Mouse (Mus musculus): ENCODE data around the gene Gm10190. TPM values are rescaled to one million over a fixed set of nuclear protein-coding genes. Genes with fewer than 3 reads are reported as not detected.

Gm10190 gene
- polyA plus RNA-seq, 1 experiment from 2014 or later = not detected

- ATAC-seq (ENCODE audit: insufficient read depth) = no peak
- no peaks in the 10 kb centered on the region for H3K4me1 ChIP-seq (replicated peaks)
These were observed 6.1 kb downstream of the Gm10190 start for GRCm38 (mm10) chr17:80367276-80367675.

GRCm38 (mm10) chr17:80360245-80360644 is 13.1 kb downstream of the Gm10190 start:
- no peak overlapping the region for H3K4me2 ChIP-seq
- 66% methylated on average over 8 of the region's 8 CpGs for WGBS (ENCODE audit: insufficient replicate concordance)
- H3K9me3 ChIP-seq (replicated peaks) = no peaks in the 10 kb centered on the region
- H3K9ac ChIP-seq = no peak overlapping the region
- ATAC-seq (ENCODE audit: insufficient read depth) = no peak
- no peak overlapping the region for H3K4me3 ChIP-seq (replicated peaks)
- H3K27ac ChIP-seq (replicated peaks) = no peak overlapping the region
- no peaks in the 10 kb centered on the region for H3K4me1 ChIP-seq (replicated peaks)
- H3K27me3 ChIP-seq = no peaks in the 10 kb centered on the region
- no peaks in the 10 kb centered on the region for H3K36me3 ChIP-seq (replicated peaks)

More at GRCm38 (mm10) chr17:80367276-80367675, 6.1 kb downstream of the Gm10190 start:
- Histone ChIP-seq H3K27ac (replicated peaks) (no peak overlapping the region), H3K9ac (no peak overlapping the region), H3K4me3 (replicated peaks) (no peak overlapping the region), H3K9me3 (replicated peaks) (no peaks in the 10 kb centered on the region), H3K36me3 (replicated peaks) (no peaks in the 10 kb centered on the region), H3K27me3 (peaks cover 12% of the 10 kb centered on the region; the same call in 1 of the 2 replicates), H3K4me2 (no peak overlapping the region)
- 66% methylated on average over 5 of the region's 5 CpGs for WGBS (ENCODE audit: insufficient replicate concordance)

GRCm38 (mm10) chr17:80347234-80347633 is 26.1 kb downstream of the Gm10190 start:
- Histone ChIP-seq H3K4me2 (no peak overlapping the region), H3K4me3 (replicated peaks) (no peak overlapping the region), H3K36me3 (replicated peaks) (no peaks in the 10 kb centered on the region), H3K4me1 (replicated peaks) (no peaks in the 10 kb centered on the region), H3K27me3 (no peaks in the 10 kb centered on the region), H3K9me3 (replicated peaks) (no peaks in the 10 kb centered on the region), H3K9ac (no peak overlapping the region), H3K27ac (replicated peaks) (no peak overlapping the region)
- ATAC-seq (ENCODE audit: insufficient read depth) = no peak
- WGBS (ENCODE audit: insufficient replicate concordance) = 44% methylated on average over 6 of the region's 6 CpGs

DNA sequence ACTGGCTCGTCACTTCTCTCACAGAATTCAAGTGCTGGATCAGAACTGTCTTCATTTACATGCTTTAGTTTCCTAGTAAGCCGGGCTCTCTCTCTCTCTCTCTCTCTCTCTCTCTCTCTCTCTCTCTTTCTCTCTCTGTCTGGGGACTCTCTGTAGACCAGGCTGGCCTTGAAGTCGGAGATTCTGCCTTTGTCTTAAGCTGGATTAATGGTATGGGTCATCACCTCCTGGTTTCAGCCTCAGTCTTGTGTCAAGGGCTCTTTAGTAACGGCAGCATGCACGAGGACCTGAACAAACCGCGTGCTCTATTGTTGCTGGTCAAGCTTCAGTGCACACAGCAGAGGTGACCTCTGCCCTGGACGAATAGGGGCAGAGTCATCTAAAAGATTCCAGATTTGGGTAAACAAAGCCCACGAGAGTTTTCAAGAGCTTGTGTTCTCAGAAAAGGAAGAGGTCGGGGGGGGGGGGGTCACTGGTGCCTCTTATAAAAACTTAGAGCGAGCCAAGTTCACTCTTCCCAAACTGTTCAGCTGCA is 26.7 kb downstream of the Gm10190 start:
- no peak overlapping the region for H3K4me3 ChIP-seq (replicated peaks)
- H3K27me3 ChIP-seq = no peaks in the 10 kb centered on the region
- WGBS (ENCODE audit: insufficient replicate concordance) = 55% methylated on average over 11 of the region's 11 CpGs
- H3K9me3 ChIP-seq (replicated peaks) = no peaks in the 10 kb centered on the region
- H3K4me2 ChIP-seq = no peak overlapping the region
- H3K9ac ChIP-seq = no peak overlapping the region
- H3K4me1 ChIP-seq (replicated peaks) = no peaks in the 10 kb centered on the region
- no peaks in the 10 kb centered on the region for H3K36me3 ChIP-seq (replicated peaks)
- no peak for ATAC-seq (ENCODE audit: insufficient read depth)
- no peak overlapping the region for H3K27ac ChIP-seq (replicated peaks)

GRCm38 (mm10) chr17:80345277-80345676 is 28.1 kb downstream of the Gm10190 start:
- Histone ChIP-seq H3K4me1 (replicated peaks) (no peaks in the 10 kb centered on the region), H3K9me3 (replicated peaks) (no peaks in the 10 kb centered on the region), H3K9ac (no peak overlapping the region), H3K4me2 (no peak overlapping the region), H3K27me3 (no peaks in the 10 kb centered on the region), H3K36me3 (replicated peaks) (no peaks in the 10 kb centered on the region), H3K27ac (replicated peaks) (no peak overlapping the region), H3K4me3 (replicated peaks) (no peak overlapping the region)
- ATAC-seq (ENCODE audit: insufficient read depth) = no peak
- 69% methylated on average over 4 of the region's 4 CpGs for WGBS (ENCODE audit: insufficient replicate concordance)

GRCm38 (mm10) chr17:80332386-80332785 is 41.0 kb downstream of the Gm10190 start:
- ATAC-seq (ENCODE audit: insufficient read depth) = no peak
- H3K4me3 ChIP-seq (replicated peaks) = no peak overlapping the region
- H3K4me1 ChIP-seq (replicated peaks) = no peaks in the 10 kb centered on the region
- H3K4me2 ChIP-seq = no peak overlapping the region
- no peak overlapping the region for H3K9ac ChIP-seq
- H3K27me3 ChIP-seq = no peaks in the 10 kb centered on the region
- no peaks in the 10 kb centered on the region for H3K9me3 ChIP-seq (replicated peaks)
- 60% methylated on average over 2 of the region's 2 CpGs for WGBS (ENCODE audit: insufficient replicate concordance)
- no peak overlapping the region for H3K27ac ChIP-seq (replicated peaks)
- H3K36me3 ChIP-seq (replicated peaks) = no peaks in the 10 kb centered on the region

- H3K9ac ChIP-seq = no peak overlapping the region
- 71% methylated on average over 3 of the region's 3 CpGs for WGBS (ENCODE audit: insufficient replicate concordance)
- ATAC-seq (ENCODE audit: insufficient read depth) = no peak
- H3K4me3 ChIP-seq (replicated peaks) = no peak overlapping the region
- H3K27ac ChIP-seq (replicated peaks) = no peak overlapping the region
- no peak overlapping the region for H3K4me2 ChIP-seq
- no peaks in the 10 kb centered on the region for H3K4me1 ChIP-seq (replicated peaks)
- no peaks in the 10 kb centered on the region for H3K9me3 ChIP-seq (replicated peaks)
- no peaks in the 10 kb centered on the region for H3K27me3 ChIP-seq
- H3K36me3 ChIP-seq (replicated peaks) = no peaks in the 10 kb centered on the region
These were observed 46.9 kb downstream of the Gm10190 start for GRCm38 (mm10) chr17:80326431-80326830.

GRCm38 (mm10) chr17:80325456-80325855 is 47.9 kb downstream of the Gm10190 start:
- Histone ChIP-seq H3K27ac (replicated peaks) (no peak overlapping the region), H3K9me3 (replicated peaks) (no peaks in the 10 kb centered on the region), H3K9ac (no peak overlapping the region), H3K36me3 (replicated peaks) (no peaks in the 10 kb centered on the region), H3K4me3 (replicated peaks) (no peak overlapping the region), H3K4me2 (no peak overlapping the region), H3K4me1 (replicated peaks) (no peaks in the 10 kb centered on the region), H3K27me3 (no peaks in the 10 kb centered on the region)
- 66% methylated on average over 5 of the region's 5 CpGs for WGBS (ENCODE audit: insufficient replicate concordance)
- no peak for ATAC-seq (ENCODE audit: insufficient read depth)

- H3K4me3 ChIP-seq (replicated peaks) = no peak overlapping the region
- H3K36me3 ChIP-seq (replicated peaks) = no peaks in the 10 kb centered on the region
- H3K4me2 ChIP-seq = no peak overlapping the region
- 68% methylated on average over 7 of the region's 7 CpGs for WGBS (ENCODE audit: insufficient replicate concordance)
- H3K4me1 ChIP-seq (replicated peaks) = no peaks in the 10 kb centered on the region
- H3K9ac ChIP-seq = no peak overlapping the region
- no peak for ATAC-seq (ENCODE audit: insufficient read depth)
- no peaks in the 10 kb centered on the region for H3K9me3 ChIP-seq (replicated peaks)
- no peak overlapping the region for H3K27ac ChIP-seq (replicated peaks)
- H3K27me3 ChIP-seq = no peaks in the 10 kb centered on the region
These were observed 48.8 kb downstream of the Gm10190 start for GRCm38 (mm10) chr17:80324521-80324920.

- Histone ChIP-seq H3K27me3 (no peaks in the 10 kb centered on the region), H3K9ac (no peak overlapping the region), H3K4me3 (replicated peaks) (no peak overlapping the region), H3K36me3 (replicated peaks) (no peaks in the 10 kb centered on the region), H3K9me3 (replicated peaks) (no peaks in the 10 kb centered on the region), H3K27ac (replicated peaks) (no peak overlapping the region), H3K4me1 (replicated peaks) (no peaks in the 10 kb centered on the region), H3K4me2 (no peak overlapping the region)
- ATAC-seq (ENCODE audit: insufficient read depth) = no peak
- WGBS (ENCODE audit: insufficient replicate concordance) = 29% methylated on average over 8 of the region's 8 CpGs
These were observed 49.7 kb downstream of the Gm10190 start for GRCm38 (mm10) chr17:80323658-80324057.
